Mouse (Mus musculus) midbrain, embryonic 15.5 days (tissue): Measurements from ENCODE around the gene Pkp4. TPM values are rescaled to one million over a fixed set of nuclear protein-coding genes. Genes with fewer than 3 reads are reported as not detected.

Experiments
- ATAC-seq: fragments of 200-750 bp; cut with Nextera tagmentation; replicated peaks from 2 replicates; pipeline ENCODE4 v1.8.0; 2017; ENCODE audit warnings: moderate TSS enrichment
- H3K27ac ChIP-seq: fragments of 300-500 bp; sonication (generic); 2 replicates; pipeline ENCODE4 v1.5.1; 2015; ENCODE audit warnings: mild to moderate bottlenecking, inconsistent platforms
- H3K27me3 ChIP-seq: fragments of 300-500 bp; sonication (generic); replicated peaks from 2 replicates; pipeline ENCODE4 v1.6.1; 2015; ENCODE audit warnings: inconsistent platforms
- H3K36me3 ChIP-seq: fragments of 300-500 bp; sonication (generic); replicated peaks from 2 replicates; pipeline ENCODE4 v1.6.1; 2015; ENCODE audit warnings: inconsistent platforms
- H3K4me1 ChIP-seq: fragments of 300-500 bp; sonication (generic); 2 replicates; pipeline ENCODE4 v1.6.1; 2015; ENCODE audit warnings: inconsistent platforms
- H3K4me2 ChIP-seq: fragments of 300-500 bp; sonication (generic); 2 replicates; pipeline ENCODE4 v1.6.1; 2015; ENCODE audit warnings: inconsistent platforms, mild to moderate bottlenecking, moderate library complexity
- H3K4me3 ChIP-seq: fragments of 300-500 bp; sonication (generic); 2 replicates; pipeline ENCODE4 v1.5.1; 2015; ENCODE audit warnings: mild to moderate bottlenecking, inconsistent platforms
- H3K9ac ChIP-seq: fragments of 300-500 bp; sonication (generic); 2 replicates; pipeline ENCODE4 v1.6.1; 2015; ENCODE audit warnings: mild to moderate bottlenecking, inconsistent platforms
- H3K9me3 ChIP-seq: fragments of 300-500 bp; sonication (generic); 2 replicates; pipeline ENCODE4 v1.6.1; 2016; ENCODE audit warnings: inconsistent platforms
- WGBS: fragments of 180-500 bp; shearing (Covaris S2); methylation state at CpG from one replicate; pipeline ENCODE4 v1.1.7; 2015; ENCODE audit warnings: mixed read lengths; 5-methylcytosine and 5-hydroxymethylcytosine counted together
- polyA plus RNA-seq: library from polyadenylated mRNA; unstranded; fragments of >200 nt; fragmentation: Nextera tagmentation; extraction: Ambion mirVana; gene quantifications from 2 replicates; pipeline ENCODE4 v1.2.1, GENCODE M21; 2015

The Pkp4 gene
- polyA plus RNA-seq, 1 experiment from 2014 or later: 24.8 TPM

DNA sequence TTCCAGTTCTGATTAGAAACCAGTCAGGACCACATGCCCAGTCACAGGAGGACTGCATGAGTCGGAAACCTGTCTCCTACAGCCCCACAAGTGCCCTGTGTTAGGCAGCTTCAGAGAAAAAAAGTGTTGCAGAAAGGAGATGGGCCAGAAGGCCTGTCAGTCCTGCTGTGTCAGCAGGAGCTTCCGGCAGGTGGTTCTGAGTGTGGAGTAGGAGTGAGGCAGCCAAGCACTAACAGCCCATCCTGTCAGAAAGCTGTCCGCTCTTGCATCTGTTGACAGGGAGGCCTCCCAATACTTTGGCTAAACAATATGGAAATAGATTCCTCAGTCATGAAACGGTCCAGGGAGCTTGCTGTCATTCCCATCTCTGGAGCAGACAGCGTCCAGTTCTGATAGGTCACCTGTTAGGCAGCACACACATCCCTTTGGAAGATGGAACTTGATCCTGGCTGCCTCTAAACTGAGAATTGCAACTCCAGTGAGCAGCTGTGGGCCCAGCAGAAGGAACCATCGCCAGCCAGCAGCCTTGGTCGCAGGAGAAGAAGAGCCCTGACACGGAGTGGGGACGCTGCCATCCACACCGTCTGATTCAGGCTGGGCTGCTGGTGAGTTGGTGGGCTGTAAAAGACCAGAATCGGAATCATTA lies 68.7 kb downstream of the Pkp4 start:
- Histone ChIP-seq H3K27me3 (no peaks in the 10 kb centered on the region), H3K4me3 (no peak overlapping the region), H3K9me3 (no peaks in the 10 kb centered on the region), H3K4me1 (no peaks in the 10 kb centered on the region), H3K27ac (no peak overlapping the region), H3K4me2 (no peak overlapping the region), H3K36me3 (no peaks in the 10 kb centered on the region), H3K9ac (no peak overlapping the region)
- WGBS: 84% methylated on average over 11 of the region's 11 CpGs
- ATAC-seq: no peak

DNA sequence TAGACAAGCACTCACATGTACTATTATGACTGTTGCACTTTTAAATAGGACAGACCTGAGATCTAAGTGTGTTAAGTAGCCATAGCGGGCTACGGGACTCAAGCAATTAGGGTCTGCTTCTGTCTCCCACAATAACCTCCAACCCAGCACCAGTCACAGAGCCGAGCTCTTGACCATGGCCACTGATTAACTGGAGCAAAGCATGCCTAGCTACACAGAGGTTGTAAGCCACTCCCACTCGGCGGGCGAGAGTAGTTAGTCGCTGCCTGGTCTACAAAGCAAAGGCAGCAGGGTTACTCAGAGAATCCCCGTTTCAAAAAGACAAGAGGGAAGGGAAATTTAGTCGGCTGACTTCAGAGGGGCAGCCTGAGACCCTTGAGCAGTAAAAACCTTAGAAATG lies 70.0 kb downstream of the Pkp4 start:
- H3K9ac ChIP-seq: no peak overlapping the region
- WGBS: 29% methylated on average over 9 of the region's 9 CpGs
- no peak overlapping the region for H3K4me3 ChIP-seq
- no peaks in the 10 kb centered on the region for H3K27me3 ChIP-seq
- H3K4me1 ChIP-seq: no peaks in the 10 kb centered on the region
- no peaks in the 10 kb centered on the region for H3K36me3 ChIP-seq
- H3K27ac ChIP-seq: no peak overlapping the region
- no peaks in the 10 kb centered on the region for H3K9me3 ChIP-seq
- H3K4me2 ChIP-seq: no peak overlapping the region
- ATAC-seq: no peak

DNA sequence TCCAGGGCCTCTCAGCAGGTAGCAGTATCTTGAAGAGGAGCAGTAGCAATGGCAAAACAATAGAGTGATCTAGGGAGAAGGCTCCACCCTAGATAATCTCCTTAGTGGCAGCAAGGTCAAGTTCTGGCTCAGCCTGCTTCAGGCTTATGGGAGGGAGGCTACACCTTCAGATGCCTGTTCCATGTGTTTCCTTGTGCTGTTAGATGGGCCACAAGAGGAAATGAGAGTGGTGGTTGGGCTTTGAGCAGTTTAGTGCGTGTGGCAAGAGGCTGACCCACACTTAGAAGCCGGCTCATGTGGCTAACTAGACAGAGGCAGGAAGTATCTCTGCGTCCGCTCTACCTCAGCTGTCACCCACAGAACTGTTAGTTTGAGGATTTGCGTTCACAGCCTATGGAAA lies 70.9 kb downstream of the Pkp4 start:
- Histone ChIP-seq H3K27me3 (no peaks in the 10 kb centered on the region), H3K9me3 (no peaks in the 10 kb centered on the region), H3K4me1 (no peaks in the 10 kb centered on the region), H3K27ac (no peak overlapping the region), H3K4me2 (no peak overlapping the region), H3K36me3 (no peaks in the 10 kb centered on the region), H3K9ac (no peak overlapping the region), H3K4me3 (no peak overlapping the region)
- ATAC-seq: no peak
- 93% methylated on average over 5 of the region's 5 CpGs for WGBS

DNA sequence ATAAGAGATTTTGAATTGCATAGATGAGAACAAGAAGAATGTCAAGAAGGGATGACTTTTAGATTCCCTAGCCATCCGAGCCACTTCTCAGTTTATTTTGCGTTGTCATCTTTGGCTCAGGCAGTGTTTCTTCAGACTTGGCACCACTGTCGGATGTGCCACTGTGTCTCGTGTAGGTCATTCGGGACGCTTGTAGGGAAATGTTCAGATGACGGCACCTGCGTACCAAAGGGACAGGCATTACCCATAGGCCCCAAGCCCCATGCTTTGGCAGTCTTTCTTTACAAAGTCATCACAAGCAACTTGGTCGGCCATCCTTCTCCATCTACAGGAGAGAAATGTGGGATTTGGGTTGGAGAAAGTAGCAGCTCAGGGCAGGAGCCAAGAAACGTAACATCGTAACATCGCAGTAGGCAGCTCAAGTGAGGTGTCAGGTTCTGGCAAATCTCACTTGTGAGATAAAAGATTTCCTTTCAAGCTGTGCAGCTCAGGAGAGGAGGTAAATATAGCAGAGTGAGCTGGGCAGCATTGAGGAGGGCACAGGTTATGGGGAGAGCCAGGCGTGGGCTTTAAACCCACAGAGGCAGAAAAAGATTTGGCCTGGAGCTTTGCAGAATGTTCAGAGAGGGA lies 72.8 kb downstream of the Pkp4 start:
- Histone ChIP-seq H3K4me1 (no peaks in the 10 kb centered on the region), H3K9me3 (no peaks in the 10 kb centered on the region), H3K27me3 (no peaks in the 10 kb centered on the region), H3K4me2 (no peak overlapping the region), H3K4me3 (no peak overlapping the region), H3K27ac (no peak overlapping the region), H3K9ac (no peak overlapping the region), H3K36me3 (no peaks in the 10 kb centered on the region)
- WGBS: 95% methylated on average over 13 of the region's 13 CpGs
- ATAC-seq: no peak

DNA sequence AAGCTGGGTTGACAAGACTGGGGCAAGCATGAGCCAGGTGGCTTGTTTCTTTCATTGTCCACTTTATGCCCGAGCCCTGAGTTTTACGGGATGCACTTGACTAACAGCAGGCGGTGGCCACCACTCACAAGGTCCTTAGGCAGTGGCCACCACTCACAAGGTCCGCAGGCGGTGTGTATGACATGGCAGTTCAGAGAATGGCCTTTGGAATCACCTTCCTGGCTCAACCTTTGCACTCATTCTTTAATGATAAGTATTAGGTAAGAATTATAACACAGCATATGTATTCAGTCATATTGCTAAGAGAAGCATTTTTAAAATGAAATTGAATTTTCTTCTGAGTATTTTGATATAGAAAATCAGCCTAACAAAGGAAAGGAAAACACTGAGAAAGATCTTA lies 73.3 kb downstream of the Pkp4 start:
- H3K4me2 ChIP-seq: no peak overlapping the region
- H3K4me3 ChIP-seq: no peak overlapping the region
- H3K36me3 ChIP-seq: no peaks in the 10 kb centered on the region
- no peaks in the 10 kb centered on the region for H3K27me3 ChIP-seq
- no peak overlapping the region for H3K27ac ChIP-seq
- no peaks in the 10 kb centered on the region for H3K9me3 ChIP-seq
- H3K9ac ChIP-seq: no peak overlapping the region
- no peak for ATAC-seq
- 93% methylated on average over 5 of the region's 5 CpGs for WGBS
- H3K4me1 ChIP-seq: no peaks in the 10 kb centered on the region

DNA sequence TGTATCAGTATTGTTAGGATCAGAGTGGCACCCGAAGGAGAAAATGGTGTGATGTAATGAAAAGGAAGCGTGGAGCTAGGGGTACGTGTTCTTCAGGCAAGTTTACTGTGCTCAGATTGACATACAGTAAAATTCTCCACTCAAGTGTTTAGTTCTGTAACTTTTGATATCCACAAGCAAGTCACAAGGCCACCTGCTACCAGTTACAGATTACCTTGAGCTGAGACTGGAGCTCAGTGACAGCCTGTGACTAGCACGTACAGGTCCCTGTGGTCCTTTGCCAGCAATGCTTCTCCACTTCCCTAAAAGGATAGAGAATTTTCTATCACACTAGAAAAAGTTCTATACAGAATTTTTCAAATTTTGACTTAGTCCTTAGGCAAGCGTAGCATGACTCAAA lies 73.9 kb downstream of the Pkp4 start:
- H3K4me3 ChIP-seq: no peak overlapping the region
- ATAC-seq: no peak
- no peak overlapping the region for H3K27ac ChIP-seq
- no peaks in the 10 kb centered on the region for H3K36me3 ChIP-seq
- H3K4me1 ChIP-seq: no peaks in the 10 kb centered on the region
- H3K9ac ChIP-seq: no peak overlapping the region
- no peaks in the 10 kb centered on the region for H3K9me3 ChIP-seq
- no peaks in the 10 kb centered on the region for H3K27me3 ChIP-seq
- H3K4me2 ChIP-seq: no peak overlapping the region
- 94% methylated on average over 5 of the region's 5 CpGs for WGBS

DNA sequence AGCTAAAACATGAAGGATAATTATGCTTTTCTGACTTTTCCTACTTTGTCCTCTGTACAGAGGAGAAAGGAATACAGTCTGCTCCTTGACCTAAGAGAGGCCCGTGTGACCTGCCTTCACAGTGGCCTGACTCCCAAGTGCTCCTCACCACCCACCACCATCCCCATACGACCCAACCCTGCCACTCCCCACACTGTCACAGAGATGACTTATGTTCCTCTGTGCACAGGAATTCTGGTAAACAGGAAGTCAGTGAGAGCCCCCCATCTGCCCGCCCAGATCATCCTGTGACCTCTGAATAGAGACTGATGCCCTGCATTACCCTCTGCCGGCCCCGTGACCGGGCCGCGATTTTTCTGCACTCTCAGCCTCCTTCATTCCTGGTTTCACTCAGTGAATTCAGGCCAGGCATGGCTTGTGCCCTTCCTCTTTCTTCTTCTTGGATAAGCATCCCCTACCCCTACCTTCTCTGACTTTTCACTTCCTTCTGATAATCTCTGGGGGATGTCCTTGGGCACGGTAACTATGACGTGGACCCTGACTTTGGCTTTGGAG lies 79.3 kb downstream of the Pkp4 start:
- no peak overlapping the region for H3K27ac ChIP-seq
- no peaks in the 10 kb centered on the region for H3K27me3 ChIP-seq
- no peak overlapping the region for H3K4me2 ChIP-seq
- H3K36me3 ChIP-seq: no peaks in the 10 kb centered on the region
- WGBS: 90% methylated on average over 10 of the region's 10 CpGs
- H3K4me3 ChIP-seq: no peak overlapping the region
- H3K9ac ChIP-seq: no peak overlapping the region
- H3K9me3 ChIP-seq: no peaks in the 10 kb centered on the region
- ATAC-seq: no peak; the same call in 1 of the 2 replicates
- H3K4me1 ChIP-seq: no peaks in the 10 kb centered on the region

DNA sequence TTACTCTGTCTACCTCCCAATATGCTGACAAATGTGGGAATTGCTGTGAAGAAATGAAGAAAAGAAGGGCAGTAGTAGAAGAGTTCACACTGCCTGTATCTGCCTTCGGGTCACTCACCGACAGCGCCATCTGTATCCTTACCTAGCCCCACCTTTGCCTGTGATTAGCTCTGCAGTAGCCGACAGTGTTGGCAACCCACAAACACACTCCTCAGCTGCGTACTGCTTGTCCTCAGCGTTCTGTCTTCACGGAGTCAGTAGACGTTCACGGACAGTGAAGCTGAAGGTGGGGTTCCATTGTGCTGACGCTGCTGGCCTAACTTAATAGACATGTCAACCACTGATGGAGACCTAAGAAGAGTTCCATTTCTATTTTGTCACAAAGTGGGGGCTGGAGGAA lies 81.5 kb downstream of the Pkp4 start:
- H3K4me1 ChIP-seq: no peaks in the 10 kb centered on the region
- no peak overlapping the region for H3K4me3 ChIP-seq
- no peaks in the 10 kb centered on the region for H3K9me3 ChIP-seq
- 66% methylated on average over 10 of the region's 10 CpGs for WGBS
- no peak overlapping the region for H3K27ac ChIP-seq
- H3K36me3 ChIP-seq: no peaks in the 10 kb centered on the region
- no peaks in the 10 kb centered on the region for H3K27me3 ChIP-seq
- H3K9ac ChIP-seq: no peak overlapping the region
- ATAC-seq: 0 out of 2 replicates have a peak, but pooled peaks have one; percentile 18
- no peak overlapping the region for H3K4me2 ChIP-seq

DNA sequence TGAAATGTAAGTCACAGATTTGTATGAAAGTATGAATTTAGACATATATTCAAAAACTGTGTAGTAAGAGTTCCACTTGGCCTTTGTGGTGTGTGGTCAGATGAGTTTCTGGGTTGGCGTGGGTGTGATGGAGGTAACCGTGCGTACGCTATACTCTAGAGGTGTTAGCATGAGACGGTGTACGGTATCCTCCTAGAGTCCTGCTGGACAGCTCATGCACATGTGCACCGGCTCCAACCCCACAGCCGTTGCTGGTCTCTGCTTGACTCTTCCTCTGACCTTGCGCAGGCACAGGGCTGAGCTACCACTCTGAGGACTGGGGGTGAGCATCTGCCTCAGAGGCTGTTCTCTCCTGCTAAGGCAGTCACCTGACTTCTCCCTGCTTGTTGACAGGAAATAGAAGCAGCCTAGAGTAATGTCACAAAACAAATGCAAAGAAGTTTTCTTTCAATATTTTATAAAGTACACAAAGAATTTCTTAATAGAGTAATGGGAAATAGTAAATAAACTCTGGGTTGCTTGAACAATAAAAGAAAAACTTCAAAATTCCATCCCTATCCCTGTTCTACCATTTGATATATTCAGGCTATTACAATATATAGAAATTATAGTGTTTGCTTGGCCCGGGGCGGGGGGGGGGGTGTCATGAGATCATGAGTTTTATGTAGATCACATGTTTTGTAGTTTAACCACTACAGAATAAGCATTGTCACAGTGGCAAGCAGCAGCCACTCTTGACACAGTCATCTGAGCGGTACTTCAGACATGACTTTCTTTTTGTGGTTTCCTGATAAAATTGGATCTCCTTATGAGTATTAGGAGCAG lies 83.8 kb downstream of the Pkp4 start:
- H3K4me1 ChIP-seq: no peaks in the 10 kb centered on the region
- H3K4me3 ChIP-seq: no peak overlapping the region
- no peak overlapping the region for H3K27ac ChIP-seq
- H3K27me3 ChIP-seq: no peaks in the 10 kb centered on the region
- H3K9ac ChIP-seq: no peak overlapping the region
- no peaks in the 10 kb centered on the region for H3K9me3 ChIP-seq
- no peak overlapping the region for H3K4me2 ChIP-seq
- WGBS: 94% methylated on average over 12 of the region's 12 CpGs
- no peak for ATAC-seq
- no peaks in the 10 kb centered on the region for H3K36me3 ChIP-seq

DNA sequence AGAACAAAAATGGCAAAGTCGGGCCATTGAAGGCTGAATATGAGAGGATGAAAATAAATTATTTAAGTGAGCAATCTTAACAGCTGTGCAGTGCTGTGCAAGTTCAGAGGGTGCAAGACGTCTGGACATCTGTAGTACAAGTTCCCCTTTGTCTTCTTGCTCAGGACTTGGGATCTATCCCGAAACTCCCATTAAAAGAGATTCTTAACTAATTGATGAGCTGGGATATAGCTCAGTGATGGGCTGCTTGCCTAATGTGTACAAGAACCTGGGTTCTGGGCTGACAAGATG lies 84.4 kb downstream of the Pkp4 start:
- Histone ChIP-seq H3K9ac (no peak overlapping the region), H3K4me2 (no peak overlapping the region), H3K4me3 (no peak overlapping the region), H3K27me3 (no peaks in the 10 kb centered on the region), H3K36me3 (no peaks in the 10 kb centered on the region), H3K27ac (no peak overlapping the region), H3K4me1 (no peaks in the 10 kb centered on the region), H3K9me3 (no peaks in the 10 kb centered on the region)
- ATAC-seq: no peak
- 91% methylated on average over 3 of the region's 3 CpGs for WGBS

DNA sequence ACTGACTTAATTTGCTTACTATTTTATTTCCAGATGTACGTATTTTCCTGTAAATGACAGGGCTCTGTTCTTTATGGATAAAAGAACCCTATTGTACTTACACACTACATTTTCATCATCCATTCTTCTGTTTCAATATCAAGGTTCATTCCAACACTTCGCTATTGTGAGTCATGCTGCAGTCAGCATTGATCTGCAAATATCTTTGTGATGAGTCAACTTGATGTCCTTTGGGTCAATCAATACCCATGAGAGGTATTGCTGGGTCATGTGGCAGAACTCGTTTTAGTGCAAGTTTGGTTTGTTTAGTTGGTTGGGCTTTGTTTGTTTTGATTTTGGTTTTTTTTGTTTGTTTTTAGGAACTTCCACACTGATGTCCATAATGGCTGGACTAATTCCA lies 88.2 kb downstream of the Pkp4 start:
- H3K9me3 ChIP-seq: no peaks in the 10 kb centered on the region
- no peak overlapping the region for H3K4me3 ChIP-seq
- ATAC-seq: no peak
- 90% methylated on average over 3 of the region's 3 CpGs for WGBS
- H3K27me3 ChIP-seq: no peaks in the 10 kb centered on the region
- H3K4me2 ChIP-seq: no peak overlapping the region
- no peak overlapping the region for H3K27ac ChIP-seq
- H3K36me3 ChIP-seq: no peaks in the 10 kb centered on the region
- no peak overlapping the region for H3K9ac ChIP-seq
- no peaks in the 10 kb centered on the region for H3K4me1 ChIP-seq

DNA sequence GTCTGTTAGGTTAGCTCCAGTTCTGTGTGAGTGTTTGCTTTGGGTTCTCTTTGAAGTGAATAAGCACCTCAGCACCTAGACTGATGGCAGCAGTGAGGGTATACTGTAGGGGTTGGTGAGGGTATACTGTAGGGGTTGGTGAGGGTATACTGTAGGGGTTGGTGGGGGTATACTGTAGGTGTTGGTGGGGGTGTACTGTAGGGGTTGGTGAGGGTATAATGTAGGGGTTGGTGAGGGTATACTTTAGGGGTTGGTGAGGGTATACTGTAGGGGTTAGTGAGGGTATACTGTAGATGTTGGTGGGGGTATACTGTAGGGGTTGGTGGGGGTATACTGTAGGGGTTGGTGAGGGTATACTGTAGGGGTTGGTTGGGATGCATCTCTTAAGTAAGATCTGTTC lies 92.2 kb downstream of the Pkp4 start:
- no peak overlapping the region for H3K27ac ChIP-seq
- no peaks in the 10 kb centered on the region for H3K36me3 ChIP-seq
- H3K4me3 ChIP-seq: no peak overlapping the region
- H3K9ac ChIP-seq: no peak overlapping the region
- H3K27me3 ChIP-seq: no peaks in the 10 kb centered on the region
- no peaks in the 10 kb centered on the region for H3K9me3 ChIP-seq
- ATAC-seq: no peak
- no peaks in the 10 kb centered on the region for H3K4me1 ChIP-seq
- H3K4me2 ChIP-seq: no peak overlapping the region
